Mouse (Mus musculus): ENCODE results near the gene Cyp11a1. TPM values are rescaled to one million over a fixed set of nuclear protein-coding genes. Genes with fewer than 3 reads are reported as not detected.

Gene Cyp11a1
- polyA plus RNA-seq, 1 experiment from 2014 or later, result 0.12 TPM

DNA sequence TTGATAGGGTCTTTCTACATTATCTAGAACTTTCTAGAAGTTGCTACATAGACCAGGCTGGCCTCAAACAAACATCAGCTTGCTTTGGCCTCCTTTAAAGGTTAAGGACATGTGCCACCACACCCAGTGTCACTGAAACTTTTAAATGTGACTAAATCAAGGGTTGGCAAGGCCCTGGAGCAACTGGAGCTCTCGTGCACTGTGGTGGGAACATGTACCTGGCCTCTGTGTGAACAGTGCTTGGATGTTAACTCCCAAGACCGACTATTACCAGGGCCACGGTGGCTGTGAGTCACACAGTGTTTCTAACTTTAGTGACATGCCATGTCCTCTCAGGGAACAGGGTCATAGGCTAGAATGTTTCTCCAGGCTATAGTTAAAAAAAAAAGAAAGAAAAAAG, 10.8 kb downstream of the Cyp11a1 start:
- Histone ChIP-seq H3K4me2 (ENCODE audit: low read depth, severe bottlenecking) (no peak overlapping the region), H3K27me3 (ENCODE audit: control insufficient read depth, insufficient read depth, low read length) (no peaks in the 10 kb centered on the region), H3K9me3 (ENCODE audit: control insufficient read depth, low read length) (no peaks in the 10 kb centered on the region), H3K4me3 (ENCODE audit: low read depth, low read length) (no peak overlapping the region), H3K9ac (ENCODE audit: low read length) (no peak overlapping the region), H3K4me1 (ENCODE audit: control insufficient read depth, insufficient read depth, low read length) (no peaks in the 10 kb centered on the region), H3K36me3 (ENCODE audit: control insufficient read depth, insufficient read depth, low read length) (no peaks in the 10 kb centered on the region), H3K27ac (replicated peaks; ENCODE audit: low read depth, low read length) (no peak overlapping the region)
- ATAC-seq (ENCODE audit: insufficient number of reproducible peaks, low FRiP score, low TSS enrichment, low read depth) (no peak), DNase-seq (ENCODE audit: low spot score) (no peak)
- WGBS, result 77% methylated on average over 3 of the region's 3 CpGs

DNA sequence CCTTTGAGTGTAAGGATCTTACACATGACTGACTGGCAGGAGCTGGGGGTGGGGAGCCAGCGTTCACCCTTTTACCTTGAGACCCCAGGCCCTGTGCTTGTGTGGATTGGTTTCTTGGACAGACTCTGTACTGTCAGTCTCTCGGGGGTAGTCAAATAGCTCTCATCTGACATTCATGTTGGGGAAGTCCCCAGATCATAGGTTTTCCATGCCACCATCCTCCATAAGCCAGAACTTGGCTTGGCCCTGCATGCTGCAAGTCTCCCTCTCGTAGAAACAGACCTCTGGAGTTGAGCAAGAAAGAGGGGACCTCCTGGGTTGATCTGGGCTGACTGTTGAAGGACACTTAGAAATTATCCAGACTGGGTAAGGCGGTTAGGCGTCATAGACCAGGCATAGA, 12.2 kb downstream of the Cyp11a1 start:
- Histone ChIP-seq H3K4me2 (ENCODE audit: low read depth, severe bottlenecking) (no peak overlapping the region), H3K4me3 (ENCODE audit: low read depth, low read length) (no peak overlapping the region), H3K9me3 (ENCODE audit: control insufficient read depth, low read length) (no peaks in the 10 kb centered on the region), H3K4me1 (ENCODE audit: control insufficient read depth, insufficient read depth, low read length) (no peaks in the 10 kb centered on the region), H3K9ac (ENCODE audit: low read length) (no peak overlapping the region), H3K27ac (replicated peaks; ENCODE audit: low read depth, low read length) (no peak overlapping the region), H3K27me3 (ENCODE audit: control insufficient read depth, insufficient read depth, low read length) (no peaks in the 10 kb centered on the region), H3K36me3 (ENCODE audit: control insufficient read depth, insufficient read depth, low read length) (no peaks in the 10 kb centered on the region)
- DNase-seq (ENCODE audit: low spot score) (no peak), ATAC-seq (ENCODE audit: insufficient number of reproducible peaks, low FRiP score, low TSS enrichment, low read depth) (no peak)
- 89% methylated on average over 5 of the region's 5 CpGs for WGBS

DNA sequence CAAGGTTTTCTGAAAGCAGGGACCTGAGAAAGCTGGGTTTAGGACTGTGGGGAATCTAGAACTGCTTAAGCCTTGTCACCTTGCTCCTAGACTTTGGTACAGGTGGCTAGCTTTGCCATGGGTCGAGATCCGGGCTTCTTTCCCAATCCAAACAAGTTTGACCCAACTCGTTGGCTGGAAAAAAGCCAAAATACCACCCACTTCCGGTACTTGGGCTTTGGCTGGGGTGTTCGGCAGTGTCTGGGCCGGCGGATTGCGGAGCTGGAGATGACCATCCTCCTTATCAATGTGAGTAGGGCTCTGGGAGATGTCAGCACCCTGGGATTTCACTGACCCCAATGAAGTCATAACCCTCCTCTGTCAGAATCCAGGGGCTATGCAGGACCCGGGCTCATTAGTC, 19.8 kb downstream of the Cyp11a1 start:
- no peak for ATAC-seq (ENCODE audit: insufficient number of reproducible peaks, low FRiP score, low TSS enrichment, low read depth)
- Histone ChIP-seq H3K4me3 (ENCODE audit: low read depth, low read length) (no peak overlapping the region), H3K9ac (ENCODE audit: low read length) (no peak overlapping the region), H3K9me3 (ENCODE audit: control insufficient read depth, low read length) (no peaks in the 10 kb centered on the region), H3K36me3 (ENCODE audit: control insufficient read depth, insufficient read depth, low read length) (no peaks in the 10 kb centered on the region), H3K4me2 (ENCODE audit: low read depth, severe bottlenecking) (no peak overlapping the region), H3K4me1 (ENCODE audit: control insufficient read depth, insufficient read depth, low read length) (no peaks in the 10 kb centered on the region), H3K27ac (replicated peaks; ENCODE audit: low read depth, low read length) (no peak overlapping the region), H3K27me3 (ENCODE audit: control insufficient read depth, insufficient read depth, low read length) (no peaks in the 10 kb centered on the region)
- WGBS, result 92% methylated on average over 9 of the region's 9 CpGs
- no peak for DNase-seq (ENCODE audit: low spot score)

DNA sequence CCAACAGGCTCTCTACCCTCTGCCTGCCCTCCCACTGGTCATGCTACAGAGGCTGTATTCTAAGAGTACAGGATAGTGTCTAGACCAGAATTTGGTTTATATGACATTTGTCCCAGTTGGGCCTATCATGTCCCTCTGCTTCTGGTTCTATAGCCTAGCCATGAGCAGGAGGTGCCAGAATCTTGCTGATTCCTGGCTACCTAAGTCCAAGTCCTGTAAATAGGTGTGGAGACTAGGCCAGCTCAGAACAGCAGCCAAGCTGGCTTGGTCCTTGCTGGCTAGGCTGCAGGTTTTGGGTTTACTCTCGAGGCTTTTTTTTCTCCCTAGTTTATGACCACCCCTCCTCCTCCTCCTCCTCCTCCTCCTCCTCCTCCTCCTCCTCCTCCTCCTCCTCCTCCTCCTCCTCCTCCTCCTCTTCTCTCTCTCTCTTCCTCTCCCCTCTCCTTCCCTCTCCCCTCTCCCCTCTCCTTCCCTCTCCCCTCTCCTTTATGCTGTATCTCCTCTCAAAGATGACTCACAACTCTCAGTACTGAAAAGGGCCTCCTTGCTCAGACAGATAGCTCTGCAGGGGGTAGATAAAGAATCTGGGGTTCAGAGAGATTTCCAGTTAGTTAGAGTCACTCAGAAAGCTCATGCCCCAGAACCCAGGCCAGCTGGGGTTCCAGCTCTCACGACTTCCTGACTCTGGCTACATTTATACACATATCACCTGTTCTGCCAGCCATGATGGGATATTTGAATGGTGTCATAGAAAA, 21.4 kb downstream of the Cyp11a1 start:
- no peak overlapping the region for H3K4me3 ChIP-seq (ENCODE audit: low read depth, low read length)
- no peak overlapping the region for H3K9ac ChIP-seq (ENCODE audit: low read length)
- H3K36me3 ChIP-seq (ENCODE audit: control insufficient read depth, insufficient read depth, low read length), result no peaks in the 10 kb centered on the region
- no peak overlapping the region for H3K27ac ChIP-seq (replicated peaks; ENCODE audit: low read depth, low read length)
- ATAC-seq (ENCODE audit: insufficient number of reproducible peaks, low FRiP score, low TSS enrichment, low read depth), result no peak
- H3K9me3 ChIP-seq (ENCODE audit: control insufficient read depth, low read length), result no peaks in the 10 kb centered on the region
- no peaks in the 10 kb centered on the region for H3K27me3 ChIP-seq (ENCODE audit: control insufficient read depth, insufficient read depth, low read length)
- H3K4me2 ChIP-seq (ENCODE audit: low read depth, severe bottlenecking), result no peak overlapping the region
- no peaks in the 10 kb centered on the region for H3K4me1 ChIP-seq (ENCODE audit: control insufficient read depth, insufficient read depth, low read length)
- WGBS, result 46% methylated on average over 2 of the region's 2 CpGs
- no peak for DNase-seq (ENCODE audit: low spot score)

GRCm38 (mm10) chr9:58028841-58029240, 22.6 kb downstream of the Cyp11a1 start:
- Histone ChIP-seq H3K36me3 (ENCODE audit: control insufficient read depth, insufficient read depth, low read length) (no peaks in the 10 kb centered on the region), H3K9me3 (ENCODE audit: control insufficient read depth, low read length) (no peaks in the 10 kb centered on the region), H3K9ac (ENCODE audit: low read length) (no peak overlapping the region), H3K4me3 (ENCODE audit: low read depth, low read length) (no peak overlapping the region), H3K27ac (replicated peaks; ENCODE audit: low read depth, low read length) (no peak overlapping the region), H3K27me3 (ENCODE audit: control insufficient read depth, insufficient read depth, low read length) (no peaks in the 10 kb centered on the region), H3K4me1 (ENCODE audit: control insufficient read depth, insufficient read depth, low read length) (no peaks in the 10 kb centered on the region), H3K4me2 (ENCODE audit: low read depth, severe bottlenecking) (no peak overlapping the region)
- 69% methylated on average over 5 of the region's 5 CpGs for WGBS
- DNase-seq (ENCODE audit: low spot score) (no peak), ATAC-seq (ENCODE audit: insufficient number of reproducible peaks, low FRiP score, low TSS enrichment, low read depth) (no peak)

- Histone ChIP-seq H3K27me3 (ENCODE audit: control insufficient read depth, insufficient read depth, low read length) (no peaks in the 10 kb centered on the region), H3K27ac (replicated peaks; ENCODE audit: low read depth, low read length) (no peak overlapping the region), H3K9ac (ENCODE audit: low read length) (no peak overlapping the region), H3K4me1 (ENCODE audit: control insufficient read depth, insufficient read depth, low read length) (no peaks in the 10 kb centered on the region), H3K9me3 (ENCODE audit: control insufficient read depth, low read length) (no peaks in the 10 kb centered on the region), H3K4me3 (ENCODE audit: low read depth, low read length) (no peak overlapping the region), H3K4me2 (ENCODE audit: low read depth, severe bottlenecking) (no peak overlapping the region), H3K36me3 (ENCODE audit: control insufficient read depth, insufficient read depth, low read length) (no peaks in the 10 kb centered on the region)
- WGBS, result 81% methylated on average over 6 of the region's 6 CpGs
- no peak for DNase-seq (ENCODE audit: low spot score)
- ATAC-seq (ENCODE audit: insufficient number of reproducible peaks, low FRiP score, low TSS enrichment, low read depth), result no peak
These were observed 23.4 kb downstream of the Cyp11a1 start for GRCm38 (mm10) chr9:58029635-58030034.

GRCm38 (mm10) chr9:58031895-58032294, 25.7 kb downstream of the Cyp11a1 start:
- WGBS, result 84% methylated on average over 5 of the region's 5 CpGs
- Histone ChIP-seq H3K4me3 (ENCODE audit: low read depth, low read length) (no peak overlapping the region), H3K36me3 (ENCODE audit: control insufficient read depth, insufficient read depth, low read length) (no peaks in the 10 kb centered on the region), H3K9ac (ENCODE audit: low read length) (no peak overlapping the region), H3K4me1 (ENCODE audit: control insufficient read depth, insufficient read depth, low read length) (no peaks in the 10 kb centered on the region), H3K9me3 (ENCODE audit: control insufficient read depth, low read length) (no peaks in the 10 kb centered on the region), H3K27me3 (ENCODE audit: control insufficient read depth, insufficient read depth, low read length) (no peaks in the 10 kb centered on the region), H3K27ac (replicated peaks; ENCODE audit: low read depth, low read length) (no peak overlapping the region), H3K4me2 (ENCODE audit: low read depth, severe bottlenecking) (no peak overlapping the region)
- DNase-seq (ENCODE audit: low spot score) (no peak), ATAC-seq (ENCODE audit: insufficient number of reproducible peaks, low FRiP score, low TSS enrichment, low read depth) (no peak)

GRCm38 (mm10) chr9:58035519-58035918, 29.3 kb downstream of the Cyp11a1 start:
- Histone ChIP-seq H3K4me3 (ENCODE audit: low read depth, low read length) (no peak overlapping the region), H3K36me3 (ENCODE audit: control insufficient read depth, insufficient read depth, low read length) (no peaks in the 10 kb centered on the region), H3K27ac (replicated peaks; ENCODE audit: low read depth, low read length) (no peak overlapping the region), H3K4me1 (ENCODE audit: control insufficient read depth, insufficient read depth, low read length) (peaks cover 5% of the 10 kb centered on the region), H3K9me3 (ENCODE audit: control insufficient read depth, low read length) (no peaks in the 10 kb centered on the region), H3K9ac (ENCODE audit: low read length) (no peak overlapping the region), H3K4me2 (ENCODE audit: low read depth, severe bottlenecking) (no peak overlapping the region), H3K27me3 (ENCODE audit: control insufficient read depth, insufficient read depth, low read length) (0 out of 2 replicates have a peak, but pooled peaks cover 4% of the 10 kb centered on the region)
- DNase-seq (ENCODE audit: low spot score) (no peak), ATAC-seq (ENCODE audit: insufficient number of reproducible peaks, low FRiP score, low TSS enrichment, low read depth) (no peak)
- 81% methylated on average over 2 of the region's 2 CpGs for WGBS
